Mouse (Mus musculus): ENCODE measurements around the gene Igf2bp2.

Igf2bp2 gene

GRCm38 (mm10) chr16:22015569-22015968 lies 147.5 kb downstream of the Igf2bp2 start:
- DNase-seq = no peak

- DNase-seq = no peak
These were observed 153.5 kb downstream of the Igf2bp2 start for GRCm38 (mm10) chr16:22009596-22009995.

GRCm38 (mm10) chr16:22009099-22009584 lies 154.0 kb downstream of the Igf2bp2 start, which contains the start of gene Senp2:
Senp2 (plus strand) TSS chr16:22009484.
- DNase-seq = peak; percentile 100
